Mouse (Mus musculus) ES-E14 (cell line): ENCODE data around the gene Rev3l. TPM values are rescaled to one million over a fixed set of nuclear protein-coding genes. Genes with fewer than 3 reads are reported as not detected.
A peak's percentile ranks its signal among the peaks of the same experiment; 100 is the strongest.

Source experiments
- DNase-seq: peaks from one replicate; pipeline ENCODE4 v3.0.0-alpha.2; 2013; ENCODE audit warnings: low read depth, low spot score
- H3K27ac ChIP-seq: 2 replicates; pipeline ENCODE4 v1.5.1; 2012; ENCODE audit warnings: low read depth, mild to moderate bottlenecking, low read length, moderate library complexity, mixed read lengths; ENCODE audit not compliant: poor library complexity, insufficient read depth, severe bottlenecking
- H3K36me3 ChIP-seq: 2 replicates; pipeline ENCODE4 v1.6.1; 2012; ENCODE audit warnings: mild to moderate bottlenecking, low read length, moderate library complexity, mixed read lengths; ENCODE audit not compliant: control insufficient read depth, poor library complexity, insufficient read depth, severe bottlenecking
- H3K4me1 ChIP-seq, 2 experiments: fragments of 150-350 bp in 1 of 2; sonication (generic) in 1 of 2; 2 replicates each; pipeline ENCODE4 v1.6.1; 2012; ENCODE audit warnings: low read length in 2 of 2, mild to moderate bottlenecking in 1 of 2, mixed read lengths in 1 of 2; ENCODE audit not compliant: control insufficient read depth in 2 of 2, insufficient read depth in 2 of 2, poor library complexity in 1 of 2
- H3K4me3 ChIP-seq, 2 experiments: fragments of 150-350 bp in 1 of 2; sonication (generic) in 1 of 2; 2 replicates each; pipeline ENCODE4 v1.5.1; 2012; ENCODE audit warnings: low read length in 2 of 2, low read depth in 1 of 2, mild to moderate bottlenecking in 1 of 2, mixed read lengths in 1 of 2; ENCODE audit not compliant: insufficient read depth in 1 of 2, poor library complexity in 1 of 2, severe bottlenecking in 1 of 2
- H3K9ac ChIP-seq: 2 replicates; pipeline ENCODE4 v1.6.1; 2012; ENCODE audit warnings: low read depth, mild to moderate bottlenecking, low read length, mixed read lengths; ENCODE audit not compliant: poor library complexity, insufficient read depth, severe bottlenecking
- H3K9me3 ChIP-seq: fragments of 150-350 bp; sonication (generic); 2 replicates; pipeline ENCODE4 v1.6.1; 2012; ENCODE audit warnings: low read depth, mild to moderate bottlenecking, low read length; ENCODE audit not compliant: control insufficient read depth, insufficient read depth
- CHD2 ChIP-seq: IDR thresholded peaks from 2 replicates; pipeline ENCODE4 v1.6.1; 2014; ENCODE audit warnings: mild to moderate bottlenecking, low read depth, low read length, inconsistent platforms
- HCFC1 ChIP-seq: IDR thresholded peaks from 2 replicates; pipeline ENCODE4 v1.6.1; 2012; ENCODE audit warnings: low read length, inconsistent platforms, borderline replicate concordance; ENCODE audit not compliant: insufficient read depth
- MAFK ChIP-seq: IDR thresholded peaks from 2 replicates; pipeline ENCODE4 v1.6.1; 2014; ENCODE audit warnings: mild to moderate bottlenecking, low read depth, low read length, inconsistent platforms; ENCODE audit not compliant: insufficient read depth
- ZC3H11A ChIP-seq: IDR thresholded peaks from 2 replicates; pipeline ENCODE4 v1.6.1; 2012; ENCODE audit warnings: low read depth, mild to moderate bottlenecking, inconsistent platforms, low read length, borderline replicate concordance
- ZNF384 ChIP-seq: IDR thresholded peaks from 2 replicates; pipeline ENCODE4 v1.6.1; 2012; ENCODE audit warnings: low read depth, low read length, inconsistent platforms
- in situ Hi-C, 2 experiments: fragments of 600-800 bp; cut with MboI; formaldehyde crosslinking; loops; one replicate each; pipeline ENCODE4 v1.15.1; 2025; ENCODE audit warnings: low sequenced_read_pairs in 2 of 2, inconsistent platforms in 1 of 2; ENCODE audit not compliant: unreplicated experiment in 2 of 2
- total RNA-seq: library from RNA; depleted of rRNA; stranded (reverse); fragments of 300-350 nt; gene quantifications from 2 replicates; pipeline ENCODE4 v1.2.3, GENCODE M21; 2012

Gene Rev3l
- total RNA-seq, 1 experiment = 35.0 TPM

GRCm38 (mm10) chr10:39893702-39894697 lies 162.1 kb downstream of the Rev3l start:
- Histone ChIP-seq H3K36me3 (no peaks in the 10 kb centered on the region), H3K4me1 (peaks cover 0 to 2% of the 10 kb centered on the region in 2 experiments; a peak in 1 of 4 replicates), H3K27ac (no peak overlapping the region), H3K9ac (no peak overlapping the region), H3K4me3 (no peak overlapping the region), H3K9me3 (no peaks in the 10 kb centered on the region)
- DNase-seq = no peak
- TF ChIP-seq HCFC1 (no peak), ZC3H11A (no peak), MAFK (no peak), CHD2 (no peak), ZNF384 (no peak)
- in situ Hi-C loops = no loop called here

- no peak overlapping the region for H3K9ac ChIP-seq
- TF ChIP-seq HCFC1 = no peak
- TF ChIP-seq ZC3H11A = no peak
- TF ChIP-seq ZNF384 = no peak
- no peak for TF ChIP-seq MAFK
- no peak for TF ChIP-seq CHD2
- in situ Hi-C loops = no loop called here
These were observed 164.6 kb downstream of the Rev3l start for GRCm38 (mm10) chr10:39896503-39896902.

GRCm38 (mm10) chr10:39898874-39899371 lies 167.0 kb downstream of the Rev3l start, which contains the start of gene Mfsd4b4:
TSS of gene Mfsd4b4 (minus strand) at chr10:39899238.
- H3K4me1 ChIP-seq = peaks cover 0 to 2% of the 10 kb centered on the region in 2 experiments; a peak in 1 of 4 replicates
- TF ChIP-seq MAFK (no peak), CHD2 (peak; percentile 7; the same call in 1 of the 2 replicates), HCFC1 (peak; percentile 56; the same call in 1 of the 2 replicates)
- H3K4me3 ChIP-seq = peak within 1 kb of the TSS; percentile 76 to 82
- no peaks in the 10 kb centered on the region for H3K9me3 ChIP-seq
- H3K27ac ChIP-seq = peak within 1 kb of the TSS; percentile 68
- in situ Hi-C loops = no loop called here
- peak within 1 kb of the TSS; percentile 83 for H3K9ac ChIP-seq
- no peaks in the 10 kb centered on the region for H3K36me3 ChIP-seq
- peak; percentile 84 for DNase-seq

More at GRCm38 (mm10) chr10:39896503-39896902, 164.6 kb downstream of the Rev3l start:
- H3K4me3 ChIP-seq = no peak overlapping the region
- no peaks in the 10 kb centered on the region for H3K9me3 ChIP-seq
- H3K4me1 ChIP-seq = peaks cover 0 to 2% of the 10 kb centered on the region in 2 experiments; a peak in 1 of 4 replicates
- no peak overlapping the region for H3K27ac ChIP-seq
- DNase-seq = no peak
- no peaks in the 10 kb centered on the region for H3K36me3 ChIP-seq

- H3K36me3 ChIP-seq = no peaks in the 10 kb centered on the region
- H3K4me1 ChIP-seq = no peaks in the 10 kb centered on the region
- TF ChIP-seq CHD2 = no peak
- TF ChIP-seq ZC3H11A = no peak
- no peak for TF ChIP-seq MAFK
- no peak overlapping the region for H3K4me3 ChIP-seq
- in situ Hi-C loops = no loop called here
- H3K9ac ChIP-seq = no peak overlapping the region
- no peak overlapping the region for H3K27ac ChIP-seq
- DNase-seq = no peak
- no peaks in the 10 kb centered on the region for H3K9me3 ChIP-seq
These were observed 172.3 kb downstream of the Rev3l start for GRCm38 (mm10) chr10:39904191-39904590.
